Mouse (Mus musculus) spleen, postnatal 4 days (tissue): ENCODE results near the gene Zfp536.
"Not testable (repeated sequence)": the region's sequence is repeated elsewhere in the genome, so short reads cannot be mapped to it uniquely, and the experiment has no call there.

ENCODE experiments used
- DNase-seq, 2 experiments: peaks; one replicate each; pipeline ENCODE4 v3.0.0; 2022; ENCODE audit warnings: low spot score in 2 of 2

The Zfp536 gene

GRCm38 (mm10) chr7:37607906-37608305, 165.5 kb downstream of the Zfp536 start:
- no peak for DNase-seq

GRCm38 (mm10) chr7:37606472-37606871, 167.0 kb downstream of the Zfp536 start:
- DNase-seq, result no peak

DNA sequence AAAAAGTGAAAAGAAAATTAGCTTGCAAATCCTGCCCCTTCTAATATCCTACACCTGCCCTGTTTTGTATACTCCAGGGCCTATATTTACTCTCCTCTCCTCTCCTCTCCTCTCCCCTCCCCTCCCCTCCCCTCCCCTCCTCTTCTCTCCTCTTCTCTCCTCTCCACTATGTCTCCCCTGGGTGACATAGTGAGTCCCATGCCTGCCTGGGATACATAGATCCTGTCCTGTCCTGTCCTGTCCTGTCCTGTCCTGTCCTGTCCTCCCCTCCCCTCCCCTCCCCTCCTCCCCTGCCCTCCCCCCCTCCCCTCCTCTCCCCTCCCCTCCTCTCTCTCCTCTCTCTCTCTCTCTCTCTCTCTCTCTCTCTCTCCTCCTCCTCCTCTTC, 169.9 kb downstream of the Zfp536 start:
- DNase-seq, result not testable (repeated sequence)

DNA sequence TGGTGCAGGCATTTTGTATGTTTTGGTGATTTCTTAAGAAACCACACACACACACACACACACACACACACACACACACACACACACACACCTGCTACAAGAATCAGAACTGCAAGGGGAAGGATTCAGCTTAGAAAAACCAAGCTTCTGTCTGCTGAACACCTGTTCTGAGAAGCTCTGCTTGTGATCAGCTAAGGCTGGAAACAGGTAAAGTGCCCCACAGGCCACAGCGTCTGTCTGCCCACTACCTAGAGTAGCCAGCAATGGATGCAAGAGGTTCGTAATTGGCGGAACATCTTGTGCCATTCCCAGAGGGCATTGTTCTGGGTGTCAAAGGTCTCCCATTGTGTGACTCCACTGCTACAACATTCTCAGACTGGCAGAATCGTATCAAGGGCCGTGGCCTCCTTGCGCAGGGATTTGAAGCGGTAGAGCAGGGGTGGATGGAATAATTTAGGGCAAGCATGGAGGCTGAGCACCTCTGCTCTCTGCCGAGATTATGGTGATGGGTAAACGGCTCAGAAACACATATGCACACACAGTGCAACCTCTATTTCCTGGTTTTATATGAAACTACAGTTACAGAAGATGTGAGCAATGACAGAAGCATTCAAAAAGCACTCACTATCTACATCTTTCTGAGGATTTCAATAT, 170.4 kb downstream of the Zfp536 start:
- no peak for DNase-seq

GRCm38 (mm10) chr7:37600318-37600717, 173.1 kb downstream of the Zfp536 start:
- DNase-seq, result no peak

DNA sequence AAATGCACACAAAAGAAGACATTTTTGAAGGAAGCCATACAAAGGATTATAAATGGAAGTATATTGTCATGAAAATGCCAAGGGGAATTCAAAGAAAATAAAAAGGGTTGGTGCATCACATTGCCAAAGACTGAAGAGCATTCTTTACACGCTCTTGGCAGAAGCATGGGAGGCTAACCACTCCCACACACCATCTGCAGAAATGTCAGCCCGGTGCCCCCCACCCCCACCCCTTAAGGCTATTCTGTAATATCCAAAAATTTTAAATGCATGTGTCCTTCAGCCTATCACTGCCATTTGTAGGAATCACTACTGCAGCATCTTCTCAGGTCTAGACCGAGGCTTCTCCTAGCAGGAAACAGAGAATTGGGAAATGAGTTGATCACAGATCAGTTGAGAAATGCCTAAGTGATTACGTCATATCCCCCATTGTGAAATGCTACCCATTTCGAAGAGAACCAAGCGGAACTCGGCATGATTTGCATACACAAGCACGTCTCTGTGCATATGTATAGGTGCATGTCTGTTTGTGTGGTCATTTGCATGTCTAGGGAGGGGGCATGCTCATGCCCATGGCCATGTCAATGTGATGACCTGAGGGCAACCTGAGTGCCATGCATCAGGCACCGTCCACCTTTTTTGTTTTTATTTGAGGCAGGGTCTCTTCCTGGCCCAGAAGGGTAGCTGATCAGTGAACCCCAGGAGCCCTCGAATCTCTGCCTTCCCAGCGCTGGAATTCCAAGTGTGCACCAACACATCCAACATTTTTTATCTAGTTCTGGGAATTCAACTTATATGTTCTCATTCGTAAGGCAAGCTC, 179.0 kb downstream of the Zfp536 start:
- DNase-seq, result no peak

DNA sequence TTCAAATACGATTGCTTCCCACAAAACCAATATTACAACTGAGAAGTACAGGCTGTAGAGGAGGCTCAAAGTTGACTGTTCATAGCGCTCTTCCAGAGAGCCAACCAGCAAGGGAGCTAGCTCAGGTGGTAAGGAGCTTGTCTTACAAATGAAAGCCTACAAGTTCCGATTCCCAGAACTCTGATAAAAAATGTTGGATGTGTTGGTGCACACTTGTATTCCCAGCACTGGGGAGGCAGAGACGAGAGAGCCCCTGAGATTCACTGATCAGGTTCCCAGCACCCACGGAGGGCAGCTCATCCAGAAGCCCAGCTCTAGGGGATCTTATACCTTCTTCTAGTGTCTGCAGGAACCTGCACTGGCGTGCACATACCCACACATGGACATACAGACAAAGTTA, 179.9 kb downstream of the Zfp536 start:
- no peak for DNase-seq

DNA sequence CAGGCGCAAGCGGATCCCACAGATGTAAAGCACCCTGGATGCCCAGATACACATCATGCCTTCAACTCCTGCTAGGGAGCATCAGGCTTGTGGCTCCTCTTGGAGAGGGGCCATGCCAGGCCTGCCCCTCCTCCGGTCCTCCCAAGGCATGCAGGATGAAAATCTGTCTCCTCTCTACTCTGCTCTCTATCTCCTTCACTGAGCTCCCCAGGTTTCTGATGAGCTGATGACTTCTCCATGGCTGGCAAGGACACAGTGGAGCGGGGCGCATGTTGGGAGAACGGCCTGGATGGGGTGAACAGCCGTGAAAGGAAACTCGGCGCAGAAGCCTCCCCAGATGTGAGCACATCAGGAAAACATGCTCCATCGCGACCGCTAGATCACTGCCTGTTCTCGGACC, 186.7 kb downstream of the Zfp536 start:
- DNase-seq, result no peak

DNA sequence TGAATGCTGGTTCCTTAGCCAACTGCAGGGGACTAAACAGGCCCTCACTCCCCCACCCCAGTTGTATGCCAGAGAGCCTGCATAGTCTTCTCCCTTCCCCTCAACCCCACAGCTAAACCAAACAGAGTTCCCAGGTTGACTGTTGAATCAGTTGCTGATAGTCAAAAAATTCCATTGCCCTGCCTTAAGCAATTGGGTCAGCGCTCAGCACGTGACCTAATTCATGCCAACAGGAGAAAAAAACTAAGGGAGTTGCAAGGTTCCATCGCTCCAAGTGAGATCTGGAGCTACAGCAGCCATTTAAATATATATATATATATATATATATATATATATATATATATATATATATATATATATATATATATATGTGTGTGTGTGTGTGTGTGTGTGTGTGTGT, 192.2 kb downstream of the Zfp536 start:
- no peak for DNase-seq

DNA sequence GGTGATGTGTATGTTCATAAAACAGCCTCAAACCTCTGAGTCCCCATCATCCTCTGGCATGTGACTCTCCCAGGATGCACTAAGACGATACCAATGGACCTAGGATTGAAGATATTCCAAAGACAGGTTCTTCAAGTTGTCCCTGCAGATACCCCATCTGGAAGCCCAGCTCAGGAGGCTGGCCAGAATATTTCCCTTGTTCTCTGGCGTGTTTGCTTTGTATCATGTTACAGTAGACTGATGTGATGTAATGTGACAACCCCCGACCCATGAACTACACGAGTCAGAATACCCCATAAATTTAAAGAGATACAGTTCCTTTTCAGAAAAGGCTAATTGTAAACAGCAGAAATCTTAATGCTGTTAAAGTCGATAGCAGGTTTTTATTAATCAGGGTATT, 192.9 kb downstream of the Zfp536 start:
- DNase-seq, result no peak

GRCm38 (mm10) chr7:37572021-37572420, 201.4 kb downstream of the Zfp536 start:
- no peak for DNase-seq

- DNase-seq, result no peak
Measured at GRCm38 (mm10) chr7:37568811-37569500, 204.5 kb downstream of the Zfp536 start.

DNA sequence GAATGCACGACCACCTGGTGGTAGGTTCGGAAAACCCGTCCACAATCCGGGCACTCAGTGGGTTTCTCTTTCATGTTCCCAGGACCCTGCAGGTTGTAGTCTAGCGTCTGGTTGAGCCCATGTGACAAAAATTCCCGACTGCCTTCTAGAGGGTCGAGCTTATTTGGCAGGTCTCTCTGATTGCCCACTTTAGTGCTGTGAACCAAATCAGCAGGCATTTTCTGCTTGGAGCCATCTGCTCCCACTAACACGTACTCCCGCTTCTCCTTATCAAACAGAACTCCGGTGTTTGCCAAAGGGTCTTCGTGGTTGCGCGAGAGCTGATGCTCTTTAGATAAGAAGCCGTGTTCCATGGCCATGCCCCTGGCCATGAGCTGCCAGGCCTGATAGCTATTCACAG, 205.4 kb downstream of the Zfp536 start:
- DNase-seq, result no peak

DNA sequence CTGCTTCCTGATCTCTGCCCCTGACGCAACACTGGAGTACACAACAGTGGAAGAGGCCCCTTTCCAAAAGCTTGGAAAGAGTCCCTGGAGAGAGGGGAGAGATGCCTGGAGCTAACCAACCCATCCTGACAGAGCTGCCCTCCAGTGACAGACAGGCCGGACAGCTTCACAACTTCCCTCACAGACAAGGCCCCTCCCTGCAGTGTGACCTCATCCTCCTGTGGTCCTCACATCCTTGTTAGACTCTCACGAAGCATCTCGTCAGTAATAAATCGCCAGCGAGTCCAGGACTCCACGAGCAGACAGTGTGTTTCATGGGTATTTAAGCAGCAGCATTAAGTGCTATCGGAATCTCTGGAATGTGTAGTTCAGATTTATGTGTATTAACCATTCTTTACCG, 207.4 kb downstream of the Zfp536 start:
- no peak for DNase-seq

DNA sequence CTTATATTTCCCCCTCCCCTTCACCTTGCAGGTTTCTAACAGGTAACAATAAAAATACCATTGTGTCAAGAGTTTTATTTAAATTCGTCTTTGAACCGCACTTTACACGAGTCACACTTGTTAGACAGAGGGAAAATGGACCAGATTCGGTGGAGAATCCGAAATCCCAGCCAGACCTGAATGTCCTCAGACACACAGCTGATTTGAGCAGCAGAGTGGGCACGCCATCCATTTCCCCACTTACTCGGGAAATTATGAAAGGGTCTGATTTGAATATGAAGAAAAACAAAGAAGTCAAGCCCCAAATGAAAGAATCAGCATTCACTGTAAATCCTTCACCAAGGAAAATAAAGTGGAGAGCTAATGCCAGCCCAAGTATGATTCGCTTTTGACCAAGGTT, 208.1 kb downstream of the Zfp536 start:
- DNase-seq, result no peak

DNA sequence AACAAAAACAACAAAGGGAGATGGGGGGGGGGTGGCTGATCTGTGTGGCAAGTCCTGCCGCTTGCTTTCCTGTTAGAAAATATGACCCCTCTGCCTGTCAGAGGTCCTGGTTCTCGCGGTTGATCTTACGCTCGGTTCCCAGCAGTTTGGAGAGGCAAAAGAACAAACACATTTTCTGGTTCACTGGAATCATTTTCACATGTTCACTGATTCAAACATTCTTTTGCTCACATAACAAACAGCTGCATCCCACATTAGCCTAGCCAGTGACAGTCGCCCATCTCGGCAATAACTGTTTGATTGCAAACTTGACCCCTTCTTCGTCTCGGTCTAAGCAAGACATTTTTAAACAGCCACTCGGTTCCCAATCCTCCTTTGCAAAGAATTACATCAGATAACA, 208.8 kb downstream of the Zfp536 start:
- DNase-seq, result no peak

- no peak for DNase-seq
Measured at GRCm38 (mm10) chr7:37563831-37564400, 209.5 kb downstream of the Zfp536 start.

DNA sequence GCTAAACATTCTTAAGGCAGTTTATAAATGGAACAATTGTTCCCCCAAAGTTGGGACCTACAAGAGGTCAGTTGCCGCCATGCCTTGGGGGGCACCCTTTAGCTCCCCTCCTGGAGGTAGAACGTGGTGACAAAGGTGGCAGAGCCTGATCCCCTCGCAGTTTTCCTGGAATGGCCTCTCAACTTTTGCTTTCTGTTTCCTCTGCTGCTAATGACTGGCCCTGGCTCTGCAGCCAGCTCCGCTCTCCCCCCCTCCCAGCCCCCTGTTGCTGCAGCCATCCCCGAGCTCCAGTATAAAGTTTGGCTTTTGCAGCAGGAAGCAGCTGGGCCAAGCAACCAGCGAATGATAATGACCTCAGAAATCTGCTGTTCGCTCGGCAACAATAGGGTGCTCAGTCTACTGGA, 210.3 kb downstream of the Zfp536 start:
- DNase-seq, result no peak

GRCm38 (mm10) chr7:37562505-37562904, 210.9 kb downstream of the Zfp536 start:
- DNase-seq, result no peak

DNA sequence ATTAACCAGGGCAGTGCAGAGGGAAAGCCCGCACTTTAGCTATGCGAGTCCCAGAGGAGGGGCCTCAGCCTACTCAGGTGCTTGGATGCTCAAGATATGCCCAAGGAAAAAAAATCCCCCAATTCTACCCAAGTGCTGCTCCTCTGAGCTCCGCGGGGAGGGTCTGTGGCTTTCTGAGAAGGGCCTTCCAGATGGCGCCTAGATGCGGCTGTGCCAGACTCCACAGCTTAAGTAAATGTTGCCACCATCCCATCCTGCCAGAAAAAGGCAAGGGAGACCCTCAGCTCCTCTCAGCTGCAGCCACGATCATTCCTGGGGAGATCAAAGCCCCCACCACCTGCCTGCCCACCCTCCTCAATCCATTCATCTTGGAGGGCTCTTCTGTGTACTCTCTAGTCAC, 212.9 kb downstream of the Zfp536 start:
- DNase-seq, result no peak

DNA sequence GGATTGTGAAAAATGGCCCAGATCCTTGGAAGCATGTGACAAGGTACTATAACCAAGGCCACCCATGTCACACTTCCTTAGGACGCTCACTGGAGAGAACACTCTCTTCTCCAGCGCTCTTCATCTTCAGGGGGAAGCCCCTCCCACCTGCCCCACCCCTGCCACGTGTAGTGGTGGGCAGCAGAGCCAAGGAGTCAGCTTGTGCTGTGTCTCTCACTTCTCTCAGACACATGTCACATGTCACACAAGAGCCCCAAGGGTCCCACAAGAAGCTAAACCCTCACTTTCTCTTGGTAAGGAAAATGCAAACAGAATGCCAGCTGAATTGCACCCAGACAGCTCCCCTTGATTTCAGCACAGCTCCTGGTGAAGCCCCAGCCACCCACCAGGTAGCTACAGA, 213.6 kb downstream of the Zfp536 start:
- DNase-seq, result no peak

DNA sequence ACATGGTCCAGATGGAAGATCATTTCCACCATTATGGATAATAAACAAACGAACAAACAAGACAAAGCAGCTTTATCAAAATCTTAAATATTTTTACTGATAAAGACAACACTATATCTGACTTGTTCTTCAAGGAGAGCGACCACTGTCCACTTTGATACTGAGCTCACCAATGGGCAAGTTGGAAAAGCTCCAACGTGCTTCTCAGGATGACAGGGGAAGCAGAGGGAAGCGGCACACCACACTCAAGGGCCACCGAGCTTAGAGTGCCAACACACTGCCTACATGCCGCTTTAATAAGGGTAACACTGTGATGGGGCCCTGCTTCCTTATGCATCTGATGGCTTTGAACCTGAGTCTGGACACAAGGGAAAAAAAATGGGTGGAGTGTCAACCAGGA, 214.1 kb downstream of the Zfp536 start:
- DNase-seq, result no peak

- DNase-seq, result no peak
Measured at GRCm38 (mm10) chr7:37556811-37557210, 216.6 kb downstream of the Zfp536 start.
